Mouse (Mus musculus) midbrain, postnatal 0 days (tissue): ENCODE measurements at regions not wholly inside any gene's neighbourhood (a gene's known extent, or its start where the extent isn't known, plus 50 kb on each side); places are given as distances from the start of the nearest gene placed in this dataset.

ENCODE experiments used
- ATAC-seq: fragments of 200-750 bp; cut with Nextera tagmentation; 2 replicates; pipeline ENCODE4 v1.8.0; 2017; ENCODE audit warnings: moderate number of reproducible peaks, mild to moderate bottlenecking, moderate TSS enrichment, moderate library complexity; ENCODE audit not compliant: low FRiP score
- DNase-seq: peaks from one replicate; pipeline ENCODE4 v3.0.0-alpha.2; 2015; ENCODE audit warnings: low spot score
- H3K27ac ChIP-seq: fragments of 300-500 bp; sonication (generic); 2 replicates; pipeline ENCODE4 v1.5.1; 2014; ENCODE audit warnings: low read depth, mild to moderate bottlenecking, low read length, mixed read lengths
- H3K27me3 ChIP-seq: fragments of 300-500 bp; sonication (generic); 2 replicates; pipeline ENCODE4 v1.6.1; 2014; ENCODE audit warnings: low read length, control low read depth, mixed read lengths; ENCODE audit not compliant: insufficient read depth
- H3K36me3 ChIP-seq: fragments of 300-500 bp; sonication (generic); 2 replicates; pipeline ENCODE4 v1.6.1; 2014; ENCODE audit warnings: low read length, control low read depth, mixed read lengths; ENCODE audit not compliant: insufficient read depth
- H3K4me1 ChIP-seq: fragments of 300-500 bp; sonication (generic); 2 replicates; pipeline ENCODE4 v1.6.1; 2014; ENCODE audit warnings: mild to moderate bottlenecking, control low read depth, antibody characterized with exemption, low read length, mixed read lengths; ENCODE audit not compliant: insufficient read depth
- H3K4me2 ChIP-seq: fragments of 300-500 bp; sonication (generic); 2 replicates; pipeline ENCODE4 v1.6.1; 2014; ENCODE audit warnings: low read depth, mild to moderate bottlenecking, low read length, mixed read lengths; ENCODE audit not compliant: poor library complexity, severe bottlenecking
- H3K4me3 ChIP-seq: fragments of 300-500 bp; sonication (generic); 2 replicates; pipeline ENCODE4 v1.5.1; 2014; ENCODE audit warnings: low read depth, mild to moderate bottlenecking, low read length, moderate library complexity
- H3K9ac ChIP-seq: fragments of 300-500 bp; sonication (generic); replicated peaks from 2 replicates; pipeline ENCODE4 v1.6.1; 2014; ENCODE audit warnings: mild to moderate bottlenecking, low read length, moderate library complexity, mixed read lengths; ENCODE audit not compliant: poor library complexity, severe bottlenecking
- H3K9me3 ChIP-seq: fragments of 300-500 bp; sonication (generic); 2 replicates; pipeline ENCODE4 v1.6.1; 2016; ENCODE audit warnings: low read length, control low read depth
- CTCF ChIP-seq: IDR thresholded peaks from 2 replicates; pipeline ENCODE4 v1.5.1; 2016; ENCODE audit warnings: antibody characterized with exemption, mild to moderate bottlenecking
- WGBS: fragments of 180-500 bp; shearing (Covaris S2); extraction: QIAGEN DNeasy Blood & Tissue Kit; methylation state at CpG from one replicate; pipeline ENCODE4 v1.1.7; 2014; 5-methylcytosine and 5-hydroxymethylcytosine counted together

- no peak for TF ChIP-seq CTCF
Observed at GRCm38 (mm10) chr1:55884576-55884975, 478.9 kb downstream of the Plcl1 start.

GRCm38 (mm10) chr1:55886383-55887070 lies 480.8 kb downstream of the Plcl1 start:
- H3K4me1 ChIP-seq, result no peaks in the 10 kb centered on the region
- H3K27me3 ChIP-seq, result peaks cover 38% of the 10 kb centered on the region; the same call in 1 of the 2 replicates
- H3K9me3 ChIP-seq, result no peaks in the 10 kb centered on the region
- H3K36me3 ChIP-seq, result no peaks in the 10 kb centered on the region
- H3K27ac ChIP-seq, result no peak overlapping the region
- TF ChIP-seq CTCF, result peak; percentile 94
- no peak overlapping the region for H3K4me2 ChIP-seq
- peak; percentile 63; the same call in 1 of the 2 replicates for ATAC-seq
- peak; percentile 84 for DNase-seq
- 10% methylated on average over 5 of the region's 5 CpGs for WGBS
- H3K9ac ChIP-seq, result no peak overlapping the region
- no peak overlapping the region for H3K4me3 ChIP-seq

More at GRCm38 (mm10) chr1:55884576-55884975, 478.9 kb downstream of the Plcl1 start:
- no peaks in the 10 kb centered on the region; the same call in 1 of the 2 replicates for H3K9me3 ChIP-seq
- no peaks in the 10 kb centered on the region for H3K4me1 ChIP-seq
- peaks cover 22% of the 10 kb centered on the region; the same call in 1 of the 2 replicates for H3K27me3 ChIP-seq
- no peak overlapping the region for H3K4me3 ChIP-seq
- H3K4me2 ChIP-seq, result no peak overlapping the region
- no peak overlapping the region for H3K9ac ChIP-seq
- no peak for DNase-seq
- H3K27ac ChIP-seq, result no peak overlapping the region
- H3K36me3 ChIP-seq, result no peaks in the 10 kb centered on the region
- no peak for ATAC-seq

- no peaks in the 10 kb centered on the region for H3K36me3 ChIP-seq
- no peak for TF ChIP-seq CTCF
- no peak overlapping the region for H3K4me3 ChIP-seq
- no peaks in the 10 kb centered on the region for H3K9me3 ChIP-seq
- ATAC-seq, result no peak
- 37% methylated on average over 7 of the region's 7 CpGs for WGBS
- H3K4me2 ChIP-seq, result no peak overlapping the region
- no peaks in the 10 kb centered on the region for H3K4me1 ChIP-seq
- peaks cover 44% of the 10 kb centered on the region for H3K27me3 ChIP-seq
- no peak overlapping the region for H3K9ac ChIP-seq
- no peak overlapping the region for H3K27ac ChIP-seq
- DNase-seq, result no peak
Observed at GRCm38 (mm10) chr1:55887386-55887785, 481.7 kb downstream of the Plcl1 start.

- TF ChIP-seq CTCF, result no peak
- WGBS, result 16% methylated on average over 17 of the region's 17 CpGs
- H3K4me3 ChIP-seq, result no peak overlapping the region
- H3K9ac ChIP-seq, result no peak overlapping the region
- peak overlapping the region; percentile 7; the same call in 1 of the 2 replicates for H3K4me2 ChIP-seq
- H3K4me1 ChIP-seq, result no peaks in the 10 kb centered on the region
- peak; percentile 41 for ATAC-seq
- DNase-seq, result peak; percentile 76
- H3K27ac ChIP-seq, result no peak overlapping the region
- no peaks in the 10 kb centered on the region for H3K9me3 ChIP-seq
- H3K27me3 ChIP-seq, result peaks cover 52% of the 10 kb centered on the region
- H3K36me3 ChIP-seq, result no peaks in the 10 kb centered on the region
Observed at GRCm38 (mm10) chr1:55888711-55889366, 483.1 kb downstream of the Plcl1 start.

- 52% methylated on average over 15 of the region's 15 CpGs for WGBS
- peak; percentile 89 for TF ChIP-seq CTCF
- no peak overlapping the region for H3K9ac ChIP-seq
- H3K4me1 ChIP-seq, result no peaks in the 10 kb centered on the region
- no peak overlapping the region for H3K27ac ChIP-seq
- no peaks in the 10 kb centered on the region for H3K9me3 ChIP-seq
- H3K4me2 ChIP-seq, result no peak overlapping the region
- H3K36me3 ChIP-seq, result no peaks in the 10 kb centered on the region
- no peak overlapping the region for H3K4me3 ChIP-seq
- ATAC-seq (peak; percentile 54; the same call in 1 of the 2 replicates), DNase-seq (peak; percentile 86)
- H3K27me3 ChIP-seq, result peaks cover 55% of the 10 kb centered on the region
Observed at GRCm38 (mm10) chr1:55890511-55891151, 484.9 kb downstream of the Plcl1 start.

- Histone ChIP-seq H3K36me3 (no peaks in the 10 kb centered on the region), H3K4me1 (no peaks in the 10 kb centered on the region), H3K27me3 (peaks cover 57% of the 10 kb centered on the region), H3K27ac (no peak overlapping the region), H3K4me3 (no peak overlapping the region), H3K4me2 (no peak overlapping the region), H3K9ac (no peak overlapping the region), H3K9me3 (no peaks in the 10 kb centered on the region)
- ATAC-seq (no peak), DNase-seq (no peak)
- 85% methylated on average over 10 of the region's 10 CpGs for WGBS
- no peak for TF ChIP-seq CTCF
Observed at GRCm38 (mm10) chr1:55891894-55892293, 486.2 kb downstream of the Plcl1 start.
